Mouse (Mus musculus) MEL (cell line): ENCODE measurements around the gene Zpbp. TPM values are rescaled to one million over a fixed set of nuclear protein-coding genes. Genes with fewer than 3 reads are reported as not detected.

Source experiments
- DNase-seq: peaks from one replicate; pipeline ENCODE4 v3.0.0; 2011; ENCODE audit warnings: low read depth, low spot score
- H3K27ac ChIP-seq: 2 replicates; pipeline ENCODE4 v1.5.1; 2012; ENCODE audit warnings: low read depth, mild to moderate bottlenecking, control low read depth, low read length, moderate library complexity; ENCODE audit not compliant: control insufficient read depth
- H3K27me3 ChIP-seq, 2 experiments: fragments of 150-350 bp in 1 of 2; sonication (generic) in 1 of 2; 2 replicates each; pipeline ENCODE4 v1.6.1; 2012; ENCODE audit warnings: low read length in 2 of 2, mild to moderate bottlenecking in 2 of 2, improper control_type of control experiment in 1 of 2, moderate library complexity in 1 of 2; ENCODE audit not compliant: insufficient read depth in 2 of 2, control insufficient read depth in 1 of 2
- H3K36me3 ChIP-seq, 2 experiments: 2 replicates each; pipeline ENCODE4 v1.6.1; 2012 to 2014; ENCODE audit warnings: low read length in 2 of 2, improper control_type of control experiment in 1 of 2, inconsistent platforms in 1 of 2, mild to moderate bottlenecking in 1 of 2; ENCODE audit not compliant: insufficient read depth in 2 of 2, control insufficient read depth in 1 of 2
- H3K4me1 ChIP-seq, 2 experiments: fragments of 150-350 bp in 1 of 2; sonication (generic) in 1 of 2; 2 replicates each; pipeline ENCODE4 v1.6.1; 2012; ENCODE audit warnings: low read length in 2 of 2, improper control_type of control experiment in 1 of 2, mild to moderate bottlenecking in 1 of 2; ENCODE audit not compliant: insufficient read depth in 2 of 2, control insufficient read depth in 1 of 2
- H3K4me3 ChIP-seq, 2 experiments: fragments of 150-350 bp in 1 of 2; sonication (generic) in 1 of 2; 2 replicates each; pipeline ENCODE4 v1.5.1; 2012; ENCODE audit warnings: low read depth in 2 of 2, low read length in 2 of 2, mild to moderate bottlenecking in 2 of 2, moderate library complexity in 2 of 2, control low read depth in 1 of 2, improper control_type of control experiment in 1 of 2; ENCODE audit not compliant: control insufficient read depth in 1 of 2, insufficient read depth in 1 of 2
- H3K79me2 ChIP-seq: 2 replicates; pipeline ENCODE4 v1.6.1; 2012; ENCODE audit warnings: mild to moderate bottlenecking, low read length, moderate library complexity; ENCODE audit not compliant: control insufficient read depth, poor library complexity, insufficient read depth
- H3K9ac ChIP-seq: 2 replicates; pipeline ENCODE4 v1.6.1; 2012; ENCODE audit warnings: low read depth, mild to moderate bottlenecking, control low read depth, low read length, moderate library complexity; ENCODE audit not compliant: control insufficient read depth, poor library complexity, severe bottlenecking
- H3K9me3 ChIP-seq: fragments of 150-350 bp; sonication (generic); replicated peaks from 2 replicates; pipeline ENCODE4 v1.6.1; 2012; ENCODE audit warnings: mild to moderate bottlenecking, low read length, improper control_type of control experiment, moderate library complexity; ENCODE audit not compliant: insufficient read depth
- CHD1 ChIP-seq: IDR thresholded peaks from 2 replicates; pipeline ENCODE4 v1.6.1; 2012; ENCODE audit warnings: low read depth, mild to moderate bottlenecking, inconsistent platforms, low read length, improper control_type of control experiment
- CTCF ChIP-seq, 3 experiments: IDR thresholded peaks in 2 of 3; conservative IDR thresholded peaks in 1 of 3; 2 replicates each; pipeline ENCODE4 v1.5.1; 2011 to 2012; ENCODE audit warnings: low read length in 3 of 3, low read depth in 2 of 3, mild to moderate bottlenecking in 2 of 3, improper control_type of control experiment in 1 of 3, inconsistent platforms in 1 of 3, mixed read lengths in 1 of 3, moderate library complexity in 1 of 3; ENCODE audit not compliant: control insufficient read depth in 1 of 3, insufficient read depth in 1 of 3, poor library complexity in 1 of 3, severe bottlenecking in 1 of 3
- E2F4 ChIP-seq: IDR thresholded peaks from 2 replicates; pipeline ENCODE4 v1.6.1; 2011; ENCODE audit warnings: low read depth, low read length, improper control_type of control experiment, borderline replicate concordance
- ELF1 ChIP-seq: IDR thresholded peaks from 2 replicates; pipeline ENCODE4 v1.6.1; 2014; ENCODE audit warnings: low read depth, mild to moderate bottlenecking, inconsistent platforms, low read length, improper control_type of control experiment, moderate library complexity
- EP300 ChIP-seq, 2 experiments: IDR thresholded peaks; 2 replicates each; pipeline ENCODE4 v1.6.1; 2011; ENCODE audit warnings: improper control_type of control experiment in 2 of 2, low read length in 2 of 2, low read depth in 1 of 2, mild to moderate bottlenecking in 1 of 2
- ETS1 ChIP-seq: IDR thresholded peaks from 2 replicates; pipeline ENCODE4 v1.6.1; 2012; ENCODE audit warnings: low read depth, mild to moderate bottlenecking, inconsistent platforms, low read length, improper control_type of control experiment, moderate library complexity
- JUND ChIP-seq: IDR thresholded peaks from 2 replicates; pipeline ENCODE4 v1.6.1; 2011; ENCODE audit warnings: low read depth, mild to moderate bottlenecking, improper control_type of control experiment, low read length
- MAZ ChIP-seq: IDR thresholded peaks from 2 replicates; pipeline ENCODE4 v1.6.1; 2012; ENCODE audit warnings: low read depth, mild to moderate bottlenecking, inconsistent platforms, low read length, improper control_type of control experiment
- MYC ChIP-seq: IDR thresholded peaks from 2 replicates; pipeline ENCODE4 v1.6.1; 2011; ENCODE audit warnings: low read depth, mild to moderate bottlenecking, low read length, improper control_type of control experiment, moderate library complexity
- NELFE ChIP-seq: IDR thresholded peaks from 2 replicates; pipeline ENCODE4 v1.6.1; 2011; ENCODE audit warnings: low read depth, low read length, improper control_type of control experiment
- NRF1 ChIP-seq: IDR thresholded peaks from 2 replicates; pipeline ENCODE4 v1.6.1; 2014; ENCODE audit warnings: low read depth, mild to moderate bottlenecking, inconsistent platforms, low read length, improper control_type of control experiment, moderate library complexity; ENCODE audit not compliant: poor library complexity, insufficient read depth, severe bottlenecking
- POLR2AphosphoS2 ChIP-seq: IDR thresholded peaks from 2 replicates; pipeline ENCODE4 v1.6.1; 2011; ENCODE audit warnings: low read length, improper control_type of control experiment
- POLR2AphosphoS5 ChIP-seq: IDR thresholded peaks from 2 replicates; pipeline ENCODE4 v1.6.1; 2012; ENCODE audit warnings: low read depth, borderline replicate concordance, mild to moderate bottlenecking, inconsistent platforms, low read length, moderate library complexity, mixed read lengths
- SIN3A ChIP-seq: IDR thresholded peaks from 2 replicates; pipeline ENCODE4 v1.6.1; 2012; ENCODE audit warnings: low read length, improper control_type of control experiment, inconsistent platforms
- USF2 ChIP-seq, 2 experiments: IDR thresholded peaks; 2 replicates each; pipeline ENCODE4 v1.6.1; 2011 to 2012; ENCODE audit warnings: improper control_type of control experiment in 2 of 2, low read length in 2 of 2, borderline replicate concordance in 1 of 2, inconsistent platforms in 1 of 2, low read depth in 1 of 2, mild to moderate bottlenecking in 1 of 2; ENCODE audit not compliant: insufficient read depth in 1 of 2
- ZC3H11A ChIP-seq: IDR thresholded peaks from 2 replicates; pipeline ENCODE4 v1.6.1; 2012; ENCODE audit warnings: low read depth, mild to moderate bottlenecking, inconsistent platforms, low read length, improper control_type of control experiment
- polyA plus RNA-seq, 2 experiments: library from polyadenylated mRNA; stranded (reverse) in 1 of 2; unstranded in 1 of 2; fragments of >175 nt in 1 of 2; fragments of >200 nt in 1 of 2; gene quantifications; 2 replicates each; pipeline versions ENCODE4 v1.2.1 to v1.2.4; 2012; ENCODE audit warnings: low replicate concordance in 2 of 2, low read depth in 1 of 2; ENCODE audit not compliant: insufficient read length in 2 of 2, insufficient read depth in 1 of 2, missing spikeins in 1 of 2
- total RNA-seq: library from RNA; depleted of rRNA; stranded (reverse); fragments of 300-350 nt; gene quantifications from 2 replicates; pipeline ENCODE4 v1.2.3, GENCODE M21; 2012

The Zpbp gene
- total and polyA plus RNA-seq, 3 experiments, result 0.42 to 0.47 TPM; not detected in 1

DNA sequence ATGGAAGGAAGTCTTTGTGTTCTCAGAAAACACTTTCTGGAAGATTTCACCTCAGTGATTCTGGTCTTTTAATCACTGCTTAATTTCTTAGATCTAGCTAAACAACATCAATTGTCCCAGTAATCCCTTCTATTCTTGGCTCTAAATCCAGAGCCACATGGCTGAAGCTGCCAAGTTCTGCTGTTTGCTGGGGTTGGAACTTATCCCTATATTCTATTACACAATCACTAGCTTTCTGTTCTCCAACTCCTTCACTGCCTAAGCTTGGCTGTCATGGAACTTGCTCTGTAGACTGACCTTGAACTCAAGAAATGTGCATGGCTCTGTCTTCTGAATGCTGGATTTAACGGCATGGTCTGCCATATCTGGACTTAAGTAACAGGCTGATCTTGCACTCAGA is 204.9 kb downstream of the Zpbp start:
- Histone ChIP-seq H3K9ac (no peak overlapping the region), H3K9me3 (no peaks in the 10 kb centered on the region), H3K27ac (no peak overlapping the region), H3K79me2 (no peaks in the 10 kb centered on the region), H3K4me1 (no peaks in the 10 kb centered on the region)
- no peak for DNase-seq
- no peak for TF ChIP-seq POLR2AphosphoS2
- TF ChIP-seq JUND, result no peak
- no peak for TF ChIP-seq NELFE
- no peak for TF ChIP-seq ETS1
- no peak for TF ChIP-seq CHD1
- TF ChIP-seq ZC3H11A, result no peak
- TF ChIP-seq, all 39 proteins: peak for 0
- Histone ChIP-seq H3K4me3 (no peak overlapping the region), H3K27me3 (peaks cover 0 to 1% of the 10 kb centered on the region in 2 experiments; a peak in 2 of 4 replicates), H3K36me3 (no peaks in the 10 kb centered on the region)

DNA sequence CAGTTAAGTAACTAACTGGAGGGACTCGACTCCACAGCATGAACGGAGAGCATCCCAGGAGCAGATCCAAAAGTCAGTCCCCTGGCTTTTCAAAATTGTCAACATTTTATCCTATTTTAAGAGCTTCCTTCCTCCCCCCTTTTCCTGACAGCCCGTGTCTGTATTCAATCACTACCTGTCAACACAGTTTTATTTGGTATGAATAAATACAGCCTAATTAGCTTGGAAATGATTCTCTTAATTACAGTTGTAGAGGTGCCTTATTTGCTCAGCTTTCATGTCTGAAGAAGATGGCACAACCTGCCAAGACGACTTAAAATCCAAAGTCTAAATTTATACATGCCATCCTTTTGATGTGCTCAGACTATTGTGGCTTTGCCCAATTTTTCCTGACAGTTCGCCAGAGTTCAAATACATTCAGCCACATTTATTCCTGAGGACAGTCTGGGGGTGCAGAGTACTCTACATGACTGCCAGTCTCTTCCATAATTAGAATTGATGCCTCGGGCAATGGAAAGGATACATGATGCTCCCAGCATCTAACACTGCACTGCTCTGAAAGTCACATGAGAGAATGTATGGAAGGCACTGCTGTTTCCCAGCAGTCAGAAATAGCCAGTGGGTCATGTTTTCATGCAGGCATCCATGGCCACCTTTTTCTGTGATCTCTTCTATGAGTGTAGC is 219.4 kb downstream of the Zpbp start:
- no peaks in the 10 kb centered on the region for H3K9me3 ChIP-seq
- peaks cover 2 to 4% of the 10 kb centered on the region in 2 experiments; a peak in 3 of 4 replicates for H3K27me3 ChIP-seq
- H3K36me3 ChIP-seq, result no peaks in the 10 kb centered on the region
- TF ChIP-seq MAZ (no peak), CTCF (IDR thresholded peaks at IDR 0.05 in 2 of 3, conservative IDR thresholded peaks at IDR 0.05 in 1 of 3; ENCODE audit: control insufficient read depth in 1 of 3, insufficient read depth in 1 of 3, low read depth in 2 of 3, low read length in 3 of 3, poor library complexity in 1 of 3, severe bottlenecking in 1 of 3) (no peak), MYC (no peak), NRF1 (no peak), E2F4 (no peak), ETS1 (no peak), USF2 (IDR thresholded peaks at IDR 0.05; ENCODE audit: borderline replicate concordance in 1 of 2, insufficient read depth in 1 of 2, low read depth in 1 of 2, low read length in 2 of 2) (no peak), ELF1 (no peak), EP300 (IDR thresholded peaks at IDR 0.05; ENCODE audit: low read depth in 1 of 2, low read length in 2 of 2) (no peak), POLR2AphosphoS5 (no peak), SIN3A (no peak)
- no peak overlapping the region for H3K9ac ChIP-seq
- no peak overlapping the region for H3K27ac ChIP-seq
- H3K79me2 ChIP-seq, result no peaks in the 10 kb centered on the region
- H3K4me3 ChIP-seq, result no peak overlapping the region
- H3K4me1 ChIP-seq, result no peaks in the 10 kb centered on the region
- no peak for DNase-seq
